Mouse (Mus musculus): ENCODE measurements around the gene Olfr568. TPM values are rescaled to one million over a fixed set of nuclear protein-coding genes. Genes with fewer than 3 reads are reported as not detected.

Olfr568 gene
- not detected in 2 replicates for total RNA-seq (2014; fragmentation: Nextera tagmentation)
- not detected in 2 replicates for total RNA-seq (2017)

- no peak for ATAC-seq (replicated peaks; ENCODE audit: low FRiP score, low TSS enrichment, poor library complexity, severe bottlenecking)
Measured at GRCm38 (mm10) chr7:102876822-102877221, at the start of gene Olfr568. Gene Olfr568, plus strand, starts transcription at chr7:102877122.

DNA sequence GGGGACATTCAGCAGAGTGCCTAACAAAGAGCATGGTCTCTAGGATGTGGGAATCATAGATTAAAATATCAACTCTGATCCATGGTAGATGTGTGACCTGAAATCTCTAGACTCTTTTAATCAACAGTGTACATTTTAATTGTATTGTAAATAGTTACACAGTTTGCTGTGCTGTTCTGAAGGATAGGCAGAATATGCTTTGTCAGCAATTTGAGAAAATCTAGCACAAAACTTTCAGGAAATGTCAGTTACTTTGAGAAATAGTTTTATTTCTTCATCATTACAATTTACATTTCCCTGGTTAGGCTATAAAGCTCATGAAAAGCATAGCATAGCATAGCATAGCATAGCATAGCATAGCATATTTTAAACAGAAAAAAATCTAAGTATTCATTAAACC is 21.1 kb upstream of the Olfr568 start:
- no peak for ATAC-seq (replicated peaks; ENCODE audit: low FRiP score, low TSS enrichment, poor library complexity, severe bottlenecking)

- ATAC-seq (replicated peaks; ENCODE audit: low FRiP score, low TSS enrichment, poor library complexity, severe bottlenecking) = no peak
Measured at GRCm38 (mm10) chr7:102858665-102859064, 18.3 kb upstream of the Olfr568 start, which contains the start of gene Olfr566. Gene Olfr566, minus strand, starts transcription at chr7:102858765.

GRCm38 (mm10) chr7:102890782-102891181 is 13.9 kb downstream of the Olfr568 start, which contains the start of gene Olfr569:
Gene Olfr569, minus strand, starts transcription at chr7:102890882.
- no peak for ATAC-seq (replicated peaks; ENCODE audit: low FRiP score, low TSS enrichment, poor library complexity, severe bottlenecking)

- no peak for ATAC-seq (replicated peaks; ENCODE audit: low FRiP score, low TSS enrichment, poor library complexity, severe bottlenecking)
Measured at GRCm38 (mm10) chr7:102915261-102915660, 38.3 kb downstream of the Olfr568 start.

DNA sequence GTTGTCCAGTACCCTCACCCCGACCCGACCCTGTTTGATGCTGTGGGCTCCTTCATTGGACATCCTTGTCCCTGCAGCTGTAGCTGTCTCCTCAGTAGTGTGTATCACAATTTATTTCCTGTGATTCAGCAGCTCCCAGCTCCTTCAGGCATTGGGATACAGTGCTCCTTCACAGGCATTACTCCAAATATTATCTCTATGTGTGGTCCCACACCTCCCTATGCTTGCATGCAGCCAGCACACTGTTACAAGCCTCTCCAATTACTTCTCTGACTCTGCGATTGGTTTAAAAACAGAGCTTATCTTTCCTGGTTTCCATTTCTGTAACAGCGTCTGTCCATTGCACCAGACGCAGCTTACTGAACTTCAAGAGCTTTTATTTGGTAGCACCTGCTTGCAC is 39.5 kb downstream of the Olfr568 start:
- ATAC-seq (replicated peaks; ENCODE audit: low FRiP score, low TSS enrichment, poor library complexity, severe bottlenecking) = no peak

DNA sequence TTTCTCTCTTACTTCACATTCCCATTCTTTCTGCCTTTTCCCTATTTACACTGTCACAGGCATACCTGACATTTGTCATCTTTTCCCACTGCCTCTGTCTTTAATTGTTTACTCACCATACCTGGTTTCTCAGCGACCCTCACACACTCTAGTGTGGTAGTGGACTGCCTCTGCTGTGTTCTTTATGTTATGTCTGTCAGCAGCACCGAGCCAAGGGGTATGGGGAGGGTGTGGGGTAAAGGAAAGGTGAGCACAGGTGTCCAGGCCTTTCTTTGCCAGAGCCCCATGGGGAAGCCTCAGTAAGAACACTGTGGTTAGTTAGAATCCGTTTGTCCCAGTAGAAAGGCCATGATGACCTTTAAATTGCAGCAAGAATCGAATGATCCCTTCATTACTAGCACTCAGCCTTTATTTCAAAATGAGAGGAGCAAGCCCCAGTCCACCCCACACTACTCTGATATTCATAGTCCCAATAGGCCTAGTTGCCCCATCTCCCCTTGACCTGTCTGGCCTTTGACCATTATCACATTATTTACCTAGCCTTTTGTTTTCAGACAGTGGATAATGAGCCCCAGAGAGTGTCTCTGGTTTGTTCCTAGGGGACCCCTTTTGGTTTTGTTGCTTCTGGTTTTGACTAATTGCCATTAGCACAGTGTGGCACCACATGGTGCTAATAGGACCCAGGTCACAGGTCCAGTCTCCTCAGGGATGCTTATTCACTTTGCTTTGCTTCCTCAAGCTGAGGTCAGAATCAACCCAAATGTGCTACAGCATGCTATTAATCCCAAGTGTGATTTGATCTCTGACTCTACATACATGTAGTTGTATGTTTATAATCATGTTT is 40.3 kb downstream of the Olfr568 start, which contains the start of gene Olfr571:
Olfr571 (minus strand) TSS at position 505 of the 844 bp plus-strand sequence.
- ATAC-seq (replicated peaks; ENCODE audit: low FRiP score, low TSS enrichment, poor library complexity, severe bottlenecking) = no peak

- peak; percentile 91 for ATAC-seq (replicated peaks; ENCODE audit: low FRiP score, low TSS enrichment, poor library complexity, severe bottlenecking)
Measured at GRCm38 (mm10) chr7:102919632-102920031, 42.7 kb downstream of the Olfr568 start.

GRCm38 (mm10) chr7:102924109-102924508 is 47.2 kb downstream of the Olfr568 start, which contains the start of gene Olfr572:
Gene Olfr572, plus strand, starts transcription at chr7:102924409.
- ATAC-seq (replicated peaks; ENCODE audit: low FRiP score, low TSS enrichment, poor library complexity, severe bottlenecking) = no peak

DNA sequence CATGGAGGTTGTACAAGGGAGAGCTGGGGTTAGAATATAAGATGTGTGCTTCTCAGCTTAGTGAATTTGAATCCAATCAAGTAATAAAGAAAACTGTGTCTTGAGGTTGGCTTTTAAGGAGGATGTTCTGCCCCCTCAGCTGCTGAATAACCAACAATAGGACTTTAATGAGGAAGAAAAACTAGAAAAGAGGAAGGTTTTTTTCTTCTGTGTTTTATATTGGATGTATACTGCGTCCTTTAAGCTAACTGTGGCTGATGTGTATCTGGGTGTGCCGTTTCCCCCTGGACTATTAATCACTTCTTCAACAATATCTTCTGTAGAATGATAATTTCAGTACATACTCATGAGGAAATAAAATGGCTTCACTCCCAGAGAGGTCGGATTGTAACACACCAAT is 50.2 kb downstream of the Olfr568 start:
- no peak for ATAC-seq (replicated peaks; ENCODE audit: low FRiP score, low TSS enrichment, poor library complexity, severe bottlenecking)

Other genes starting within 250 kb of the Olfr568 start
- not detected in 2 replicates for gene Olfr554, start 238.7 kb upstream of the Olfr568 start, total RNA-seq (2014; fragmentation: Nextera tagmentation)
- not detected in 2 replicates for gene Olfr554, start 238.7 kb upstream of the Olfr568 start, total RNA-seq (2017)
- gene Olfr555, start 218.3 kb upstream of the Olfr568 start, total RNA-seq (2014; fragmentation: Nextera tagmentation) = not detected in 2 replicates
- gene Olfr555, start 218.3 kb upstream of the Olfr568 start, total RNA-seq (2017) = not detected in 2 replicates
- gene Olfr556, start 212.2 kb upstream of the Olfr568 start, total RNA-seq (2014; fragmentation: Nextera tagmentation) = not detected in 2 replicates
- gene Olfr556, start 212.2 kb upstream of the Olfr568 start, total RNA-seq (2017) = not detected in 2 replicates
- gene Trim68, start 189.8 kb upstream of the Olfr568 start, total RNA-seq (2014; fragmentation: Nextera tagmentation) = 6.7 and 8.4 TPM in 2 replicates
- gene Trim68, start 189.8 kb upstream of the Olfr568 start, total RNA-seq (2017) = 1.8 and 6.0 TPM in 2 replicates
- not detected in 2 replicates for gene Olfr557, start 181.2 kb upstream of the Olfr568 start, total RNA-seq (2014; fragmentation: Nextera tagmentation)
- not detected in 2 replicates for gene Olfr557, start 181.2 kb upstream of the Olfr568 start, total RNA-seq (2017)
- not detected in 2 replicates for gene Olfr558, start 174.9 kb upstream of the Olfr568 start, total RNA-seq (2014; fragmentation: Nextera tagmentation)
- gene Olfr558, start 174.9 kb upstream of the Olfr568 start, total RNA-seq (2017) = not detected in 2 replicates
- gene Olfr33, start 158.1 kb upstream of the Olfr568 start, total RNA-seq (2014; fragmentation: Nextera tagmentation) = not detected in 2 replicates
- not detected in 2 replicates for gene Olfr33, start 158.1 kb upstream of the Olfr568 start, total RNA-seq (2017)
- gene Olfr559, start 149.6 kb upstream of the Olfr568 start, total RNA-seq (2014; fragmentation: Nextera tagmentation) = not detected in 2 replicates
- gene Olfr559, start 149.6 kb upstream of the Olfr568 start, total RNA-seq (2017) = not detected in 2 replicates
- not detected in 2 replicates for gene Olfr560, start 117.8 kb upstream of the Olfr568 start, total RNA-seq (2014; fragmentation: Nextera tagmentation)
- not detected in 2 replicates for gene Olfr560, start 117.8 kb upstream of the Olfr568 start, total RNA-seq (2017)
- gene Olfr78, start 117.7 kb upstream of the Olfr568 start, total RNA-seq (2014; fragmentation: Nextera tagmentation) = not detected in 2 replicates
- gene Olfr78, start 117.7 kb upstream of the Olfr568 start, total RNA-seq (2017) = not detected in 2 replicates
- not detected in 2 replicates for gene Olfr561, start 105.9 kb upstream of the Olfr568 start, total RNA-seq (2014; fragmentation: Nextera tagmentation)
- not detected in 2 replicates for gene Olfr561, start 105.9 kb upstream of the Olfr568 start, total RNA-seq (2017)
- not detected in 2 replicates for gene Olfr564, start 73.6 kb upstream of the Olfr568 start, total RNA-seq (2014; fragmentation: Nextera tagmentation)
- gene Olfr564, start 73.6 kb upstream of the Olfr568 start, total RNA-seq (2017) = not detected in 2 replicates
- gene Olfr566, start 18.4 kb upstream of the Olfr568 start, total RNA-seq (2014; fragmentation: Nextera tagmentation) = not detected in 2 replicates
- not detected in 2 replicates for gene Olfr566, start 18.4 kb upstream of the Olfr568 start, total RNA-seq (2017)
- gene Olfr569, start 13.8 kb downstream of the Olfr568 start, total RNA-seq (2014; fragmentation: Nextera tagmentation) = not detected in 2 replicates
- not detected in 2 replicates for gene Olfr569, start 13.8 kb downstream of the Olfr568 start, total RNA-seq (2017)
- not detected in 2 replicates for gene Olfr570, start 17.5 kb downstream of the Olfr568 start, total RNA-seq (2014; fragmentation: Nextera tagmentation)
- not detected in 2 replicates for gene Olfr570, start 17.5 kb downstream of the Olfr568 start, total RNA-seq (2017)
- not detected in 2 replicates for gene Olfr571, start 40.4 kb downstream of the Olfr568 start, total RNA-seq (2014; fragmentation: Nextera tagmentation)
- gene Olfr571, start 40.4 kb downstream of the Olfr568 start, total RNA-seq (2017) = not detected in 2 replicates
- not detected in 2 replicates for gene Olfr572, start 47.3 kb downstream of the Olfr568 start, total RNA-seq (2014; fragmentation: Nextera tagmentation)
- not detected in 2 replicates for gene Olfr572, start 47.3 kb downstream of the Olfr568 start, total RNA-seq (2017)
- not detected in 2 replicates for gene Olfr573-ps1, start 65.5 kb downstream of the Olfr568 start, total RNA-seq (2014; fragmentation: Nextera tagmentation)
- gene Olfr573-ps1, start 65.5 kb downstream of the Olfr568 start, total RNA-seq (2017) = not detected in 2 replicates
- not detected in 2 replicates for gene Olfr574, start 71.3 kb downstream of the Olfr568 start, total RNA-seq (2014; fragmentation: Nextera tagmentation)
- gene Olfr574, start 71.3 kb downstream of the Olfr568 start, total RNA-seq (2017) = not detected in 2 replicates
- not detected in 2 replicates for gene Olfr575, start 81.7 kb downstream of the Olfr568 start, total RNA-seq (2014; fragmentation: Nextera tagmentation)
- gene Olfr575, start 81.7 kb downstream of the Olfr568 start, total RNA-seq (2017) = not detected in 2 replicates
- gene Olfr576, start 85.5 kb downstream of the Olfr568 start, total RNA-seq (2014; fragmentation: Nextera tagmentation) = not detected in 2 replicates
- not detected in 2 replicates for gene Olfr576, start 85.5 kb downstream of the Olfr568 start, total RNA-seq (2017)
- not detected in 2 replicates for gene Olfr577, start 98.8 kb downstream of the Olfr568 start, total RNA-seq (2014; fragmentation: Nextera tagmentation)
- not detected in 2 replicates for gene Olfr577, start 98.8 kb downstream of the Olfr568 start, total RNA-seq (2017)
- gene Olfr578, start 112.2 kb downstream of the Olfr568 start, total RNA-seq (2014; fragmentation: Nextera tagmentation) = not detected in 2 replicates
- gene Olfr578, start 112.2 kb downstream of the Olfr568 start, total RNA-seq (2017) = not detected in 2 replicates
- not detected in 2 replicates for gene Olfr582, start 160.9 kb downstream of the Olfr568 start, total RNA-seq (2014; fragmentation: Nextera tagmentation)
- gene Olfr582, start 160.9 kb downstream of the Olfr568 start, total RNA-seq (2017) = not detected in 2 replicates
- not detected in 2 replicates for gene Olfr583, start 174.2 kb downstream of the Olfr568 start, total RNA-seq (2014; fragmentation: Nextera tagmentation)
- gene Olfr583, start 174.2 kb downstream of the Olfr568 start, total RNA-seq (2017) = not detected in 2 replicates
- gene Olfr584, start 204.8 kb downstream of the Olfr568 start, total RNA-seq (2014; fragmentation: Nextera tagmentation) = not detected in 2 replicates
- not detected in 2 replicates for gene Olfr584, start 204.8 kb downstream of the Olfr568 start, total RNA-seq (2017)
- not detected in 2 replicates for gene Olfr585, start 220.6 kb downstream of the Olfr568 start, total RNA-seq (2014; fragmentation: Nextera tagmentation)
- not detected in 2 replicates for gene Olfr585, start 220.6 kb downstream of the Olfr568 start, total RNA-seq (2017)
- gene Olfr586, start 248.5 kb downstream of the Olfr568 start, total RNA-seq (2014; fragmentation: Nextera tagmentation) = not detected in 2 replicates
- gene Olfr586, start 248.5 kb downstream of the Olfr568 start, total RNA-seq (2017) = not detected in 2 replicates

All from megakaryocyte-erythroid progenitor cell, adult 5-6 weeks (primary cell).